Mouse (Mus musculus) kidney, postnatal 36 days (tissue): ENCODE measurements around the gene Zfp937.
A peak's percentile ranks its signal among the peaks of the same experiment; 100 is the strongest.
"Not testable (repeated sequence)": the region's sequence is repeated elsewhere in the genome, so short reads cannot be mapped to it uniquely, and the experiment has no call there.

ENCODE experiments used
- DNase-seq, 2 experiments: peaks; one replicate each; pipeline ENCODE4 v3.0.0; 2021 to 2022; ENCODE audit warnings: mixed read lengths in 2 of 2

Zfp937 gene

DNA sequence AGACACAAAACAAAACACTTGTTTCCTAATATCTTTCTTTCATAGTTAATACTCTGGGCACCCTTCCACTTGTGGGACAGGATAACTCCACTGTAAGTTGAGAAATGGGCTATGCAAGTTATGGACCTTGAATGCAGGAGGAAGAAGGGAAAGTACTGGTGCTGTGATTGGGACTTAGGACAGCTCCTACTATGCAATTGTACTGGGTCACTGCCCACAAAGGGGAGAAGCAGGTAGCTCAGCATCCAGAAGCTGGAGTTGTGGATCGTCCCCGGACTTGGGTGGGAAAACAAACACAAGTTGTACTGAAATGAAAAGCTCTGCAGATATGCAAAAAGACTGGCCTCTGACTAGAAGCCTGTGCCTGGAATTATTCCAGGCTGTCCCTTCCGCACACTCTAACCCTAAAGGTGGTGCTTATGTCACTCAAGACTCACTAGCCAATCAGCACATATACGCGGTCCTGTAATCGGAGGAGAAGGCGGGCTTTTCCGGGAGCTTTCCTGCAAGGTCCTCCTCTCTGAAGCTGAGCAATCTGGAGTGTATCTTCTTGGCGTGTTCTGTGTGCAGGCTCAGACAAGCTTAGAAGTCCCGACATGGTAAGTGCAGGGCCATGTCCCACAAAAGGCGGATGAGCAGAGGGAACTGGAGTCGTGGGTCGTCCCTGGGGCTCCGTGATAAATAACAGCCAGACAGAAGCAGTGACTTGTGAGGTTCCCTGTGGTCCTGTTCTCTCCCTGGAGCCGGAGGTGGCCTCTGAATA is at the start of gene Zfp937:
Zfp937 (plus strand) TSS at position 474 of the 763 bp plus-strand sequence.
- DNase-seq: peak; percentile 86 to 91

DNA sequence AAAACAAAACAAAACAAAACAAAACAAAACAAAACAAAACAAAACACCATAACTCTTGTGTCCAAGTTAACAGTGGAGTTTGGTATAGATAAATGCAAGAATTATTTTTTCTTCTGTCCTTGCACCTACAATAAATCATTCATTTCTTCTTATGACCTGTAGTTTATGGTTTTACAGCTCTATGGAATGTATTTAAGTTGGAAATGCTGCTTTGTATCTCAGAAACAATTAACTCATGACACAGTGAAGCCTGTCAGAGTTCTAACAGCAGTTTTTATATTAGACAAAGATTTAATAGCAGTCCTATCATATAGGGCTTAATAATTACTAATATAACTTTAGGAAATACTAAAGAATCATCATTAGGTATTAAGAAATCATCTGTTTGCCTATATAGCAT is 44.0 kb upstream of the Zfp937 start:
- no peak for DNase-seq

DNA sequence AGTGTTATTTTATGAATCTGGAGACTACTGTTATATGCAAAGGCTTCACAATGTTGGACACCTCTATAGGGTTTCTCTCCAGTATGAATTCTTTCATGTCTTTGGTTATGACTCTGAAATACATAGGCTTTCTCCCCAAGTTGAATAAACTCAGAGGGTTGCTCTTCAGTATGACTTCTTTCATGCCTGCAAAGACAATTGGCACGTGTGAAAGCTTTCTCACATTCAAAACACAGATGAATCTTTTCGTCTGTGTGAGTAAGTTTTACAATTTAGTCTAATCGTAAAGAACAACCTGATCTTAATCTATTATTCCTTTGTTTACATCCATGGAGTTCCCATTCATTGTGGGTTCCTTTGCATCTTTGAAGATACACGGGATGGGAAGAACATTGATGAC is 38.3 kb upstream of the Zfp937 start, which contains the start of gene Gm10770:
Gm10770 (minus strand) TSS at position 101 of the 400 bp plus-strand sequence.
- DNase-seq: not testable (repeated sequence)

DNA sequence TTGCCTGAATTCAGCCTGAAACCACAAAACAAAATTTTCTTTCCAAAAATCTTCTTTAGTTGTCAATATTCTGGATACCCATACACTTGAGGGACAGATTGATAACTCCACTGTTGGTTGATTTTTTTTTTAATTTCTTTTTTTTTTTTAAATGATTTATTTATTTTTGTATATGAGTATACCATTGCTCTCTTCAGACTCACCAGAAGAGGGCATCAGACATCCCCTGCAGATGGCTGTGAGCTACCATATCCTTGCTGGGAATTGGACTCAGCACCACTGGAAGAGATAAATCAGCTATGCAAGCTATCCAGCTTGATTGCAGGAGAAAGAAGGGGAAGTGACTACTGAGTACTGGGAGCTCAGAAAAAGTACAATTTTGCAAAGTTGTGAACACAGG is 36.8 kb upstream of the Zfp937 start:
- DNase-seq: not testable (repeated sequence)

DNA sequence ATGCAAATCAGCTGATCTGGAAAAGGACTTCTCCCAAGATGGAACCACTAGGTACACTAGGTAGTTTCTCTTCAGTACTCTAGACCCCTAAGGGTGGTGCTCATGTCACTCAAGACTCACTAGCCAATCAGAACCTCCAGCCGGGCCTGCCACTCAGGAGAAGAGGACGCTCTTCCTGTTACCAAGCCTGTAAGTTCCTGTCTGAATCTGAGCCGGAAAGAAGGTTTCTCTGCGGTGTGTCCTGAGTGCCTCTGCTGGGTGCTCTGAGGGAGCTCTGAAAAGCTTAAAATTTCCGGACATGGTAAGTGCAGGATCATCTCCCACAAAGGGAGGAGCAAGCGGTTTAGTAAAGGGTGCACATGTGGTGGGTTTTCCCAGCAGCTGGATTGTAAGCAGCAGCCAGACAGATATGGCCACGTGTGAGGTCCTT is 36.3 kb upstream of the Zfp937 start, which contains the start of gene Gm14139:
Gm14139 (plus strand) TSS at position 186 of the 430 bp plus-strand sequence.
- not testable (repeated sequence) for DNase-seq

DNA sequence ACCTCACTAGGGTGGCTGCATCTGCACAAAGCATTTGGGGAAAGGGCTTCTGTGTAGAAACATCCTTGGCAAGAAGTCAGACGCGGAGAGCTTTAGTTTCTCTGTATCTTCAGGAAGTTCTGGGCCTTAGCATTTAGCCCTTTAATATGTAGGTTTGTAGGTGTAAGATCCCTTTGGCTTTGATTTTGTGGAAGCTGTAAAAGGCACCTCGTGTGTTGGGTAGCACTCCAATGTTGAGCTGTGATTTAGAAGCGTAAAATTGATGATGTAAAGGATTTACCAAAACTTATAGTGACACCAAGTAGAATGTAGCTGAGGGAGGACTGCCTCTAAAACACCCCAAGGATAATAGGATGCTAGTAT is 471 bp downstream of the Zfp937 start:
- DNase-seq: not testable (repeated sequence)

DNA sequence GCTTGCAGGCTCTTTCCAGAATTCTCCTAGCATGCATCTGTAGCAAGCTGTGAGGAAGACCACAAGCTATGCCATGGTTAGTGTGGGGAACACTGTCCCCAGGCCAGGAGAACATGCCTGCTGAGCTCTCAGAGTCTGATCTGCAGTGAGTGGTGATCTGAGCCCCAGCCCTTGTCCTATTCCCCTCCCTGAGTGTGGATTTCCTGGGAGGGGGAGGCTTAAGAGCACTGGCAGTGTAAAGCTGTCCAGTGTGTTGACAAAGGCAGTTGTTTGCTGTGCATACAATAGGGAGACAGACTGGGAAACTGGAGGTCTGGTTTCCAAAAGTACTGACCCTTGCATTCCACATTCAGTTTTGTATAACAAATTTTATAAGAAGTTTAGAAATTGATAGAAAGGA is 5.4 kb downstream of the Zfp937 start:
- not testable (repeated sequence) for DNase-seq

DNA sequence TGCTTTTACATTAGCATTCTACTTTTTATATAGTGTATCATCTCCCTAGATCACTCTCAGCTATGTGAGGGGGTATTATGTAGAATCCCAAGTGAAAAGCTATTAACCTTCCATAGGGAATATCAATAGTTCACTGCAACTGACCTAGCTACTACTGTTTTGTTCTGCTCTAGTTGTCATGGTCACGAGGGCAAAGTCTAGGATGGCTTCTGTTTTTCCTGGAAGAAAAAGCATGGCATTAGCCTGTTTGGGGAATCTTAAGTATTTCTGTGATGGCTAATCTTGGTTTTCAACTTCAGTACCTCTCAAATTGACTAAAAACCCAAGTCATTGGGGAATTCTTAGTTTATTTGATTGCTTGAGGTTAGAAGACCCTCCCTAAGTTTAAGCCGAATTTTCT is 25.3 kb downstream of the Zfp937 start:
- DNase-seq: peak; percentile 32 to 36

DNA sequence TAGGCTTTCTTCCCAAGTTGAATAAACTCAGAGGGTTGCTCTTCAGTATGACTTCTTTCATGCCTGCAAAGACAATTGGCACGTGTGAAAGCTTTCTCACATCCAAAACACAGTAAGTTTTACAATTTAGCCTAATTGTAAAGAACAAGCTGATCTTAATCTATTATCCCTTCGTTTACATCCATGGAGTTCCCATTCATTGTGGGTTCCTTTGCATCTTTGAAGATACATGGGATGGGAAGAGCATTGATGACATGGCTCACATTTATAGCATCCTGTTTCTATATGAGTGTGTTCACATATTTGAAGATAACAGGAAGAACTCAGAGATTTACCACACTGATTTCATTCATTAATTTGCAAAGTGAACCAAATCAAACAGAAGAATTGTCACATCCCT is 37.6 kb downstream of the Zfp937 start, which contains the start of gene Gm21994:
Gm21994 (minus strand) TSS at position 101 of the 400 bp plus-strand sequence.
- DNase-seq: not testable (repeated sequence)

DNA sequence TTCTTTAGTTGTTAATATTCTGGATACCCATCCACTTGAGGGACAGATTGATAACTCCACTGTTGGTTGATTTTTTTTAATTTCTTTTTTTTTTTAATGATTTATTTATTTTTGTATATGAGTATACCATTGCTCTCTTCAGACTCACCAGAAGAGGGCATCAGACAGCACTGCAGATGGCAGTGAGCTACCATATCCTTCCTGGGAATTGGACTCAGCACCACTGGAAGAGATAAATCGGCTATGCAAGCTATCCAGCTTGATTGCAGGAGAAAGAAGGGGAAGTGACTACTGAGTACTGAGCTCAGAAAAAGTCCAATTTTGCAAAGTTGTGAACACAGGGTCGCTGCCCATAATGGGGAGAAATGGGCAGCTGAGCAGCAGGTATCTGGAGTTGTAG is 39.0 kb downstream of the Zfp937 start:
- not testable (repeated sequence) for DNase-seq

DNA sequence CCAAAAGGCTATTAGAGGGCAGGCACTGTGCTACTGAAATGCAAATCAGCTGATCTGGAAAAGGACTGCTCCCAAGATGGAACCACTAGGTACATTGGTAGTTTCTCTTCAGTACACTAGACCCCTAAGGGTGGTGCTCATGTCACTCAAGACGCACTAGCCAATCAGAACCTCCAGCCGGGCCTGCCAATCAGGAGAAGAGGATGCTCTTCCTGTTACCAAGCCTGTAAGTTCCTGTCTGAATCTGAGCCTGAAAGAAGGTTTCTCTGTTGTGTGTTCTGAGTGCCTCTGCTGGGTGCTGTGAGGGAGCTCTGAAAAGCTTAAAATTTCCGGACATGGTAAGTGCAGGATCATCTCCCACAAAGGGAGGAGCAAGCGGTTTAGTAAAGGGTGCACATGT is 39.4 kb downstream of the Zfp937 start, which contains the start of gene Gm14124:
Gm14124 (plus strand) TSS at position 227 of the 400 bp plus-strand sequence.
- not testable (repeated sequence) for DNase-seq
